Mouse (Mus musculus) left cerebral cortex, postnatal 36 days (tissue): ENCODE results near the gene Zdhhc19. TPM values are rescaled to one million over a fixed set of nuclear protein-coding genes. Genes with fewer than 3 reads are reported as not detected.
"Not testable (repeated sequence)": the region's sequence is repeated elsewhere in the genome, so short reads cannot be mapped to it uniquely, and the experiment has no call there.

ENCODE experiments used
- DNase-seq, 2 experiments: peaks; one replicate each; pipeline ENCODE4 v3.0.0; 2021 to 2022; ENCODE audit warnings: low spot score in 2 of 2, mixed read lengths in 1 of 2
- intact Hi-C: fragments of 180-260 bp; cut with DNase I; formaldehyde crosslinking; loops from one replicate; pipeline ENCODE4 v1.15.1; 2025
- total RNA-seq, 2 experiments: library from RNA; stranded (reverse); gene quantifications; 2 replicates each; pipeline ENCODE4 v1.2.3; 2021

Zdhhc19 gene
- total RNA-seq, 2 experiments from 2014 or later = not detected

GRCm38 (mm10) chr16:32485209-32485608 lies 10.9 kb upstream of the Zdhhc19 start:
- DNase-seq = no peak
- intact Hi-C loops = no loop called here

GRCm38 (mm10) chr16:32486046-32486445 lies 10.0 kb upstream of the Zdhhc19 start:
- no peak for DNase-seq
- intact Hi-C loops = no loop called here

DNA sequence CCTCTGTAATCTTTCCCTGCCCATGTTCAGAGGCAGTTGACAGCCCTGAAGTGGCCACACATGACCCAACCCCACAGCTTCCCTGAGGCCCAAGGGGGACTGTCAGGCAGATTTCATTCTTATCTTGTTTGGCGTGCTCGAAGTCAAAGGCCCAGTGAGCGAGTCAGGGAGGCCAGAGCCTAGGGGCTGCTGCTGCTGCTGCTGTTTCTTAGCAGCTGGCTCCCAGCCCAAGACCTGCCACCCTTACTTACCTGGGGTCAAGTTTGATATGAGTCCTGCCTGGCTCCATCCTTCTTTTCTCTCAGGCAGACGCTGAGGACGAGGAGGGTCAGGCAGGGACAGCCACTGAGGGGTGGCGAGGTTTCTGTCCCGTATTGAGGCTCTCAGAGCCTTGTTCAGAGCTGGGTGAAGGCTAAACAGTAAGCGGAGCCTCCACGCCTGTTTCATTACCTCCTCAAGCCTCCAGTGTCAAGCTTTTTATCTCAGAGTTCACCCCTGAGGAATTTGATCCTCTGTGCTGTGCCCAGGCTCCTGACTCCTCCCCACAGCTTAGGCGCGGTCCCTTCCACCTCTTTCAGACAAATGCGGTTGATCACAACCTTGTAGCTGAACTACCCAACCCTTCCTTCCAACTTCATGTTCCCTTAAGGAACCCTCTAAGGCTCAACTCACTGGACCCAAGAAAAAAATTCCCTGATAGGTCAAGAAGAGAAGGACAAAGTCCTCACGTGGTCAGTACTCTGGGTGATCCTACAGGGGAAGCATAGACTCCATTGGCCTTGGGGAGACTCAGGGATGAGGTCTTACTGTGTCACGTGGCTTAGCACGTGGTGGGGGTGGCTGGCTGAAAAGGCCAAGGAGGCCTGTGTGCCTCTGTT lies 8.6 kb upstream of the Zdhhc19 start, which contains the start of gene Slc51a:
Gene Slc51a (minus strand): TSS at position 646 of the 878 bp plus-strand sequence.
- intact Hi-C loops = no loop called here
- no peak for DNase-seq

DNA sequence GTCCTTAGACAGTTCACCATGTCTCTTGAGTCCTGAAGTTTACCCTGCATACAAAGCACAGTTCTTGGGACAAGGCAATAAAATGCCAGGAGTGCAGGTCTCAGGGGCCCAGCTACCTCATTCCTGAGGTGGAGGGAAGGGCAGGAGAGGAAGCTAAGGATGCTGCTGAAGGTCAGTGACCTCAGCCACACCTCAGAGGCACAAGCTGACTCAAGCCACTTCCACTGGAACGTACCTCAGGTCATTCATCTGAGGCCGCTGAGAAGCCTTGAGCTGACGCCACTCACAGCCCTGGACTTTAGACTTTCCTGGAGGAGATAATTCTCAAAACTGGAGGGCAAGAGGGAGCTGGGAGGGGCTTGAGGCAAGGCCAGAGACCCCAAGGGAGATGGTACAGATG lies 7.1 kb upstream of the Zdhhc19 start:
- no peak for DNase-seq
- intact Hi-C loops = no loop called here

- DNase-seq = not testable (repeated sequence)
These were observed 1.7 kb upstream of the Zdhhc19 start for GRCm38 (mm10) chr16:32494371-32494770.

GRCm38 (mm10) chr16:32498996-32499395 lies 2.9 kb downstream of the Zdhhc19 start:
- intact Hi-C loops = loop anchor here (10.0 kb wide), 1 partner anchor 384 kb away; no protein-coding TSS in a partner anchor

More at GRCm38 (mm10) chr16:32494371-32494770, 1.7 kb upstream of the Zdhhc19 start:
- intact Hi-C loops = loop anchor here (10.0 kb wide), 1 partner anchor 380 kb away; no protein-coding TSS in a partner anchor

GRCm38 (mm10) chr16:32499430-32500037 lies 3.5 kb downstream of the Zdhhc19 start:
- intact Hi-C loops = loop anchor here (10.0 kb wide), 1 partner anchor 385 kb away; no protein-coding TSS in a partner anchor

More at GRCm38 (mm10) chr16:32498996-32499395, 2.9 kb downstream of the Zdhhc19 start:
- DNase-seq = no peak

GRCm38 (mm10) chr16:32501459-32501858 lies 5.4 kb downstream of the Zdhhc19 start:
- intact Hi-C loops = no loop called here

More at GRCm38 (mm10) chr16:32499430-32500037, 3.5 kb downstream of the Zdhhc19 start:
- DNase-seq = peak; percentile 82

DNA sequence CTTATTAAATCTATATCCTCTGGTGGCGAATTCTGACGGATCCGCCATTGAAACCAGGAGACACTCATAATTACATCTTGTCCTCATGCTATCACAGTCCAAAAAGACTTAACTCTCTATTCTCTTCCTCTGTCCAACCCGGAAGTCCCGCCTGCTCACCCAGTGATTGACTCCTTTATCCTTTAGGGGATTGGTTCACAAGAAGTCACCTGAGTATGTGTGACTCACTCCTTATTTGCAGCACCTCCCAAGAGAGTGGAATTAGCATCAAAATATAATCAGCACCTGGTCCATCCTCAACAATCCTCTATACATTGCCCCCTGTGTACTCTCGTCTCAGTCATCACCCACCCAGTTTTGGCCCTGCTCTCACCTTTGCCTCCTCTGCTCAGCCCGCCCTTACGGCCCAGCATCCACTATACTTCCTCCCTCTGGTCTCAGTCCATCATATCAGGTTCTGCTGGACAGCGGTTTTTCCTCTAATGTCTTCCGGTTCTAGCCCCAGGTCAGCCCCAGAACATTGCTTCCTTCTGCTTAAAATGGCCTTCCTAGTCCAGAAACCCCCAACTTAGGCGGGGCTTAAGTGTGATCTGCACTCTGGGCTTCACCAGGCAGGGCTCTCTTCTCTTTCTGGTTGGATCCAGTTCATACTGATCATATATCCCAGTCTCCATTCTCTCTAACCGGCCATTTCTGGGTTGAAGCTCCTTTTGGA lies 6.7 kb downstream of the Zdhhc19 start:
- intact Hi-C loops = no loop called here

More at GRCm38 (mm10) chr16:32501459-32501858, 5.4 kb downstream of the Zdhhc19 start:
- no peak for DNase-seq

GRCm38 (mm10) chr16:32503633-32504032 lies 7.6 kb downstream of the Zdhhc19 start:
- intact Hi-C loops = no loop called here
- no peak for DNase-seq

More for the DNA sequence above, 6.7 kb downstream of the Zdhhc19 start:
- DNase-seq = no peak

DNA sequence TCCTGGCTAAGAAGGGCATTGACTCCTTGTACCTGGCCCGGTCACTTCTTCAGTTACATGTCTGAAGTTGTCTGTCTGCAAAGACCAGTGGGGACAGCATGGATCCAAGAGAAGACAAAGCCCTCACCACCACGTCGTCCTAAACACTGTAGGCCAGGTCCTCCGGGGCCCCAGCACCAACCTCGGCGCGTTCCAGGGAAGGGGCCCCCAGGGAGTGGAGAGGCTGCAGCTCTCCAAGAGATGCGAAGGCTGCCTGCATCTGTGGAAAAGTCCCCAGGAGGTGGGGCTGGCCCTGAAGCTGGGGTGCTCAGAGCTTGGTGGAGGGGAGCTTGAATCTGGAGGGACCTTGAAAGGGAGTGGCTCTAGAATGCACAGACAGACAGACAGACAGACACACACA lies 10.2 kb downstream of the Zdhhc19 start:
- intact Hi-C loops = no loop called here

GRCm38 (mm10) chr16:32506868-32507267 lies 10.8 kb downstream of the Zdhhc19 start:
- intact Hi-C loops = no loop called here
- no peak for DNase-seq

More for the DNA sequence above, 10.2 kb downstream of the Zdhhc19 start:
- no peak for DNase-seq

- DNase-seq = peak; percentile 44 to 50
- intact Hi-C loops = no loop called here
These were observed 11.3 kb downstream of the Zdhhc19 start for GRCm38 (mm10) chr16:32507407-32507806.

DNA sequence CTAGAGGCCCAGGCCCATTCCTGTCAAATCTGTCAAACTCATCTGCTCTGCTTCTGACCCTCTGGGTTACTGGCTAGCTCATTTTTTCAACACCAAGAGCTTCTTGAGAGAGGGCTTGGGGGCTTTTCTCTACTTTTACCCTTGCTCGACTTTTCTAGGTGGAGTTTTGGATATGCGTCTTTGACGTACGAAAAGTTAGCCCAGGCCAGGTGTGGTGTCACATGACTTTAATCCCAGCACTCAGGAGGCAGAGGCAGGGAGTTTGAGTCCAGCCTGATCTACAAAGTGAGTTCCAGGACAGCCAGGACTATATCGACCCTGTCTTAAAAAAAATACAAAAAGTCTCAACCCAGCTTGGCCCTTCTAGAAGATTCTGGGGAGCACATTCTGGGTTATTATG lies 12.0 kb downstream of the Zdhhc19 start:
- intact Hi-C loops = loop anchor here (2.0 kb wide), 1 partner anchor 181 kb away; no protein-coding TSS in a partner anchor
- DNase-seq = no peak

DNA sequence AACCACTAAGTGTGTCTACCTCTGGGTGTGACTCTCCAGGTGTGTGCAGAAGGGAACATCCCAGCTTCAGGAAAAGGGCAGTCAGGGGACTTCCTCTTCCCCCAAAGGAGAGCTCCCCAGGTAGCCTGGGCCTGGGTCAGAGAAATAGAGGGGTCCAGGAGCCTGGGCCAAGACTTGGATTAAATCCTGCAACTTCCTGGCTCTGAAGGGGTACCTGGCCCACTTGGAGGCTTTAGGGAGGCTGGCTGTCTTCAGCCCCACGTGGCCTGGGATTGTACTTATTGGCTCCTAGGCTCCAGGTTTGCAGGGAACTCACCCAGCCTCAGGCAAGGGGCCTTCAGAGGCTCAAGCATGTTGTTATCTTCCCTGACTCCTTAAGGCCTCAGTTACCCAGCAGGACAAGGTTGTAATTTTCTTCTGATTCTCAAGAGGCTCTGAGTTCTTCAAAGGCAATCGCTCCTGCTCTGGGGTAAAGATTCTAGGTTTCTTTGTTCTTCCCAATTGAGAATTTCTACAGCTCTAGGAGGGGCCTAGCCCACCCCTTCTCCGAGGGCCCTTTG lies 12.5 kb downstream of the Zdhhc19 start:
- no peak for DNase-seq
- intact Hi-C loops = loop anchor here (2.0 kb wide), 1 partner anchor 180 kb away; no protein-coding TSS in a partner anchor

DNA sequence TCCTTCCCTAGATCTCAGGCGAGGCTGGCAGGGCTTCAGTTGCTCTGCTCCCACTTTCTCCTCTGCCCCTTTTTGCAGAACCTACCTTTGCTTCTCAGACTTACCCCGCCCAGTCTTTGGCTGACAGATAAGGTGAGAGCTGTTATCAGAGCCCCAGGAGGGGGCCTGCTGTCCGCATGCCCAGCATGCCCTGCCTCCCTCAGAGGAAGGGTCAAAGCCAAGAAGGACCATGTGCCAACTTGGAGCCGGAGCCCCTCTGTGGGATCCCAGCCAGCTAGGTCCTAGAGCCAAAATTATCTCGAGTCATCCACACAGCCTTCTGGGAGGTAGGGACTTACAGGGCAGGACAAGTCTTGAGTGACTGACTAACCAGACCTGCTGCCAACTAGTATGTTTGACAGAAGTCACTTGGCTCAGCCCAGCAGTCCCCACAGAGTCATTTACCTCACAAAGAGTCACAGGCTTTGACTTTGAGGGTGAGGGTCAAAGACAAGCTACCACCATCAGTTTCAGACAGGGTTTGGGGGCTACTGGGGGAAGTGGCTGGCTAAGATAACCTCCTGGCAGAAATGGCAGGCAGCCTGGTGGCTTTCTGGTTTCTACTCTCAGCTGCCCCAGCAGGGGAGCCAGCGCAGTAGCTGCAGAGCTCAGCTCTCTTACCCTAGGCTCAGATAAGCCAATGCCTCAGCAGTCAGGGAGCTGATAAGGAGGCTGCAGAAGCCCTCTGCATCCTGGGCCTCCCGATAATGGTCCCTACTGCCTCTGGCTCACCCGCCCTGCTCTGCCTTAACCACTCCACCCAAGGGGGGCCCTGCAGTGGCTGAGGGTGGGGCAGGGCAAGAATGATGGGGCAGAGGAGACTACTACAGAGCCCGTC lies 13.2 kb downstream of the Zdhhc19 start:
- intact Hi-C loops = loop anchor here (2.0 kb wide), 1 partner anchor 179 kb away; no protein-coding TSS in a partner anchor
- no peak for DNase-seq

DNA sequence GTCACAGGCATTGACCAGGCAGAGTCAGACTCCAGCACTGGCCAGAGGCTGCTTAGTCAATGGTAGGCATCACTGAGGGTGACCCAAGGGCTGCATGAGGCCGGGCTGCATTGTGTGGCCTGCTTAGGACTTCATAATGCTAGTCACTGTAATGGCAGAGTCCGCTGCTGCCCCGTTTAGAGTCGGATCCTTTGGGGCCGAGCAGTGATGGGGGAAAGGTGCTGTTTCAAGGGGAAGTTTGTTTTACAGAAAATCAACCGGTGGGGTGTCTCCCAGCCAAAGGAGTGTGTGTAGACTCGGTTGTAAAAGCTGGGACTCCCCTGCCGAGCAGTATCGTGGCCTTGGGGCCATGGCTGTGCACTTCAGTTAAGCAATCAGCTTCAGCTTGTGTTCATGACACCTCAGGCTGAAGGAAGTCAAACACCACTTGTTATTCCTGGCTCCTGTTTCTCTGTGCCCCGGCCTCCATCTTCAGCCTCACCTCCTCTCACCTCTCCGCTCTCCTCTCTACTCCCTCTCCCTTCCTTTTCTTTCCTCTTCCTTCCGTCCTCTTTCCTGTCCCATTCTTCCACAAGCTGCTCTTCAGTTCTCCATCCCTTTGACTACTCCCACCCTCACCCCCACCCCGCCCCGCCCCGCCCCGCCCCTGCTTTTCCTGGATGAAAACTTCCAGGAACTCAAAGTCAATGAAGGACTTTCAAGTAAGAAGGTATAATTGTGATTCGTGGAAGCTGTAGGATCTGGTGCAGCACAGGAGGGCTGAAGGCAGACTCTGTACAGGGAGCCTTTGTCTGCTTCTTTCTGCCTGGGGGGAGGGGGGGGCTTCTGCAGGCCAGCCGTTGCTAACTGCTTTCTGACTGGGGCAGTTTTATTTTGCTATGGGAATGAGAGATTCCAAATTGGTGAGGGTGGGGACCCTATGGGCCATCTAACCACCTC lies 14.6 kb downstream of the Zdhhc19 start:
- intact Hi-C loops = no loop called here
- no peak for DNase-seq
